Mouse (Mus musculus): ENCODE measurements around the gene Kcnq5. TPM values are rescaled to one million over a fixed set of nuclear protein-coding genes. Genes with fewer than 3 reads are reported as not detected.

The Kcnq5 gene
- total and polyA plus RNA-seq, 2 experiments from 2014 or later = 2.5 to 11.3 TPM

- no peak overlapping the region for H3K4me2 ChIP-seq (ENCODE audit: low read depth, low read length, poor library complexity, severe bottlenecking)
- DNase-seq (ENCODE audit: low spot score) = no peak
- no peak for ATAC-seq (ENCODE audit: low FRiP score)
- WGBS = 75% methylated on average over 4 of the region's 4 CpGs
- no peaks in the 10 kb centered on the region for H3K4me1 ChIP-seq (ENCODE audit: insufficient read depth, low read length)
- no peaks in the 10 kb centered on the region for H3K9me3 ChIP-seq (ENCODE audit: low read length)
- TF ChIP-seq CTCF (IDR thresholded peaks at IDR 0.05) = no peak
- no peak overlapping the region for H3K27ac ChIP-seq (ENCODE audit: low read depth, low read length)
- no peak overlapping the region for H3K4me3 ChIP-seq (ENCODE audit: low read depth, low read length)
- no peaks in the 10 kb centered on the region for H3K36me3 ChIP-seq (ENCODE audit: insufficient read depth, low read length)
- no peak overlapping the region for H3K9ac ChIP-seq (replicated peaks; ENCODE audit: low read length, poor library complexity, severe bottlenecking)
- H3K27me3 ChIP-seq (ENCODE audit: insufficient read depth, low read length) = no peaks in the 10 kb centered on the region
Measured at GRCm38 (mm10) chr1:21940831-21941230, 20.9 kb downstream of the Kcnq5 start.

- ATAC-seq (ENCODE audit: low FRiP score) (no peak), DNase-seq (ENCODE audit: low spot score) (no peak)
- no peak overlapping the region for H3K9ac ChIP-seq (replicated peaks; ENCODE audit: low read length, poor library complexity, severe bottlenecking)
- no peak overlapping the region for H3K4me2 ChIP-seq (ENCODE audit: low read depth, low read length, poor library complexity, severe bottlenecking)
- H3K36me3 ChIP-seq (ENCODE audit: insufficient read depth, low read length) = no peaks in the 10 kb centered on the region
- 96% methylated on average over 4 of the region's 4 CpGs for WGBS
- no peaks in the 10 kb centered on the region for H3K4me1 ChIP-seq (ENCODE audit: insufficient read depth, low read length)
- H3K27me3 ChIP-seq (ENCODE audit: insufficient read depth, low read length) = no peaks in the 10 kb centered on the region
- no peak overlapping the region for H3K27ac ChIP-seq (ENCODE audit: low read depth, low read length)
- H3K4me3 ChIP-seq (ENCODE audit: low read depth, low read length) = no peak overlapping the region
- no peak for TF ChIP-seq CTCF (IDR thresholded peaks at IDR 0.05)
- H3K9me3 ChIP-seq (ENCODE audit: low read length) = no peaks in the 10 kb centered on the region
Measured at GRCm38 (mm10) chr1:21927182-21927581, 34.6 kb downstream of the Kcnq5 start.

GRCm38 (mm10) chr1:21923293-21923642, 38.5 kb downstream of the Kcnq5 start:
- no peaks in the 10 kb centered on the region for H3K4me1 ChIP-seq (ENCODE audit: insufficient read depth, low read length)
- no peak for ATAC-seq (ENCODE audit: low FRiP score)

GRCm38 (mm10) chr1:21922578-21923292, 39.0 kb downstream of the Kcnq5 start:
- Histone ChIP-seq H3K9me3 (ENCODE audit: low read length) (no peaks in the 10 kb centered on the region), H3K36me3 (ENCODE audit: insufficient read depth, low read length) (no peaks in the 10 kb centered on the region), H3K9ac (replicated peaks; ENCODE audit: low read length, poor library complexity, severe bottlenecking) (no peak overlapping the region), H3K27ac (ENCODE audit: low read depth, low read length) (no peak overlapping the region), H3K4me3 (ENCODE audit: low read depth, low read length) (no peak overlapping the region), H3K27me3 (ENCODE audit: insufficient read depth, low read length) (no peaks in the 10 kb centered on the region), H3K4me1 (ENCODE audit: insufficient read depth, low read length) (no peaks in the 10 kb centered on the region), H3K4me2 (ENCODE audit: low read depth, low read length, poor library complexity, severe bottlenecking) (no peak overlapping the region)
- ATAC-seq (ENCODE audit: low FRiP score) (no peak), DNase-seq (ENCODE audit: low spot score) (no peak)
- WGBS = 89% methylated on average over 8 of the region's 8 CpGs
- no peak for TF ChIP-seq CTCF (IDR thresholded peaks at IDR 0.05)

More at GRCm38 (mm10) chr1:21923293-21923642, 38.5 kb downstream of the Kcnq5 start:
- Histone ChIP-seq H3K36me3 (ENCODE audit: insufficient read depth, low read length) (no peaks in the 10 kb centered on the region), H3K9ac (replicated peaks; ENCODE audit: low read length, poor library complexity, severe bottlenecking) (no peak overlapping the region), H3K27ac (ENCODE audit: low read depth, low read length) (no peak overlapping the region), H3K4me2 (ENCODE audit: low read depth, low read length, poor library complexity, severe bottlenecking) (no peak overlapping the region), H3K9me3 (ENCODE audit: low read length) (no peaks in the 10 kb centered on the region), H3K4me3 (ENCODE audit: low read depth, low read length) (no peak overlapping the region), H3K27me3 (ENCODE audit: insufficient read depth, low read length) (no peaks in the 10 kb centered on the region)
- WGBS = 71% methylated on average over 1 of the region's 1 CpGs
- TF ChIP-seq CTCF (IDR thresholded peaks at IDR 0.05) = no peak
- DNase-seq (ENCODE audit: low spot score) = no peak

GRCm38 (mm10) chr1:21919276-21919675, 42.5 kb downstream of the Kcnq5 start:
- H3K27ac ChIP-seq (ENCODE audit: low read depth, low read length) = no peak overlapping the region
- H3K36me3 ChIP-seq (ENCODE audit: insufficient read depth, low read length) = no peaks in the 10 kb centered on the region
- no peaks in the 10 kb centered on the region for H3K9me3 ChIP-seq (ENCODE audit: low read length)
- H3K27me3 ChIP-seq (ENCODE audit: insufficient read depth, low read length) = no peaks in the 10 kb centered on the region
- no peak overlapping the region for H3K4me2 ChIP-seq (ENCODE audit: low read depth, low read length, poor library complexity, severe bottlenecking)
- no peaks in the 10 kb centered on the region for H3K4me1 ChIP-seq (ENCODE audit: insufficient read depth, low read length)
- no peak overlapping the region for H3K9ac ChIP-seq (replicated peaks; ENCODE audit: low read length, poor library complexity, severe bottlenecking)
- ATAC-seq (ENCODE audit: low FRiP score) = no peak
- H3K4me3 ChIP-seq (ENCODE audit: low read depth, low read length) = no peak overlapping the region
- DNase-seq (ENCODE audit: low spot score) = peak; percentile 2
- TF ChIP-seq CTCF (IDR thresholded peaks at IDR 0.05) = no peak
- WGBS = 29% methylated on average over 6 of the region's 6 CpGs

GRCm38 (mm10) chr1:21896067-21896719, 65.5 kb downstream of the Kcnq5 start:
- no peaks in the 10 kb centered on the region for H3K36me3 ChIP-seq (ENCODE audit: insufficient read depth, low read length)
- no peak for TF ChIP-seq CTCF (IDR thresholded peaks at IDR 0.05)
- no peaks in the 10 kb centered on the region for H3K9me3 ChIP-seq (ENCODE audit: low read length)
- no peak overlapping the region for H3K4me2 ChIP-seq (ENCODE audit: low read depth, low read length, poor library complexity, severe bottlenecking)
- H3K27ac ChIP-seq (ENCODE audit: low read depth, low read length) = no peak overlapping the region
- H3K4me3 ChIP-seq (ENCODE audit: low read depth, low read length) = no peak overlapping the region
- WGBS = 80% methylated on average over 5 of the region's 5 CpGs
- H3K4me1 ChIP-seq (ENCODE audit: insufficient read depth, low read length) = no peaks in the 10 kb centered on the region
- no peaks in the 10 kb centered on the region for H3K27me3 ChIP-seq (ENCODE audit: insufficient read depth, low read length)
- H3K9ac ChIP-seq (replicated peaks; ENCODE audit: low read length, poor library complexity, severe bottlenecking) = no peak overlapping the region
- no peak for DNase-seq (ENCODE audit: low spot score)
- ATAC-seq (ENCODE audit: low FRiP score) = no peak
